Comparison of ENCODE assay signal across 8 mouse cellular contexts in the genomic region with DNA sequence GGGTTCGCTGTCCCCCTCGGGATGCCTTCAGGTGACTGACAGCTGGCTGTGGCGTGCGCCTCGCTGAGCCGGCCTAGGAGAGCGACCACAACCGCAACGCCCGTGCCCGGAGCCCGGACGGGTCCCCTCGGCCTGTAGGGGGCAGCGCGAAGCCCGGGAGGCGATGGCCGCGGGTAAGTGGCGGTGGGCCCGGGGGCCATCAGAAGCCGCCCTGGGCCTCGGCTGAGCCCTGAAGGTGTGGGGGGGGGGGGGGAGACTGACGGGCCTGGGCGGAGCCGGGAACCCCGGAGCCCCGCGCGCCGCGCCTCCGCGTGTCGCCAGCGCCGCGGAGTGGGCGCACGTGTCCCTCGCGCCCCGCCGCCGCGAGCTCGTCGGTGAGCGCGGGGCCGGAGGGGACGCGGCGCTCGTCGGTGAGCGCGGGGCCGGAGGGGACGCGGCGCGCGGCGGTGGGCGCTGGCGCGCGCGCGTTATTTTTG. TPM values are rescaled to one million over a fixed set of nuclear protein-coding genes. Genes with fewer than 3 reads are reported as not detected.
DNase-seq lines count a peak whose midpoint lies in the region; ATAC-seq lines count a peak whose summit lies in the region.

No protein-coding gene starts in this region.

- H3K27ac ChIP-seq in embryonic facial prominence, embryonic 13.5 days, result peak overlapping the region; percentile 71
- peak overlapping the region; percentile 79 for H3K27ac ChIP-seq in heart, embryonic 11.5 days (ENCODE audit: low read depth, low read length)
- peak overlapping the region; percentile 81 for H3K27ac ChIP-seq in kidney, embryonic 15.5 days
- peak overlapping the region; percentile 59; the same call in 1 of the 2 replicates for H3K27ac ChIP-seq in liver, embryonic 15.5 days (replicated peaks)

- H3K27me3 ChIP-seq in embryonic facial prominence, embryonic 13.5 days, result peaks cover 8% of the 10 kb centered on the region
- H3K27me3 ChIP-seq in heart, embryonic 11.5 days (ENCODE audit: control insufficient read depth, insufficient read depth, low read length), result no peaks in the 10 kb centered on the region
- H3K27me3 ChIP-seq in kidney, embryonic 15.5 days, result peaks cover 15% of the 10 kb centered on the region
- H3K27me3 ChIP-seq in liver, embryonic 15.5 days, result peaks cover 26% of the 10 kb centered on the region
- no peaks in the 10 kb centered on the region for H3K27me3 ChIP-seq in splenic B cell, adult 2 months (ENCODE audit: control insufficient read depth, insufficient read depth, low read length, poor library complexity, severe bottlenecking)

- H3K9me3 ChIP-seq in embryonic facial prominence, embryonic 13.5 days, result no peaks in the 10 kb centered on the region
- no peaks in the 10 kb centered on the region for H3K9me3 ChIP-seq in heart, embryonic 11.5 days (replicated peaks; ENCODE audit: control insufficient read depth, low read length)
- H3K9me3 ChIP-seq in kidney, embryonic 15.5 days (replicated peaks), result no peaks in the 10 kb centered on the region
- no peaks in the 10 kb centered on the region for H3K9me3 ChIP-seq in liver, embryonic 15.5 days (replicated peaks)

- DNase-seq in 416B (ENCODE audit: low read depth), result peak; percentile 71
- peak; percentile 84 for DNase-seq in adrenal gland, postnatal 10 days
- peak; percentile 74 to 79 for DNase-seq in natural killer cell, adult 2 months (ENCODE audit: low spot score in 2 of 2)
- peak; percentile 84 for DNase-seq in splenic B cell, adult 2 months (ENCODE audit: low read depth, low spot score)

- ATAC-seq in embryonic facial prominence, embryonic 13.5 days (ENCODE audit: insufficient number of reproducible peaks, insufficient read depth, low FRiP score, low TSS enrichment, low read depth), result peak; percentile 68
- ATAC-seq in heart, embryonic 11.5 days (replicated peaks; ENCODE audit: insufficient number of reproducible peaks, low FRiP score, low TSS enrichment), result peak; percentile 77
- ATAC-seq in kidney, embryonic 15.5 days (replicated peaks; ENCODE audit: low FRiP score), result peak; percentile 84
- peak; percentile 72 for ATAC-seq in liver, embryonic 15.5 days (ENCODE audit: insufficient read depth)

- peak overlapping the region; percentile 84 for H3K4me3 ChIP-seq in embryonic facial prominence, embryonic 13.5 days
- peak overlapping the region; percentile 87 for H3K4me3 ChIP-seq in heart, embryonic 11.5 days (ENCODE audit: low read depth, low read length)
- peak overlapping the region; percentile 88 for H3K4me3 ChIP-seq in kidney, embryonic 15.5 days (replicated peaks)
- H3K4me3 ChIP-seq in liver, embryonic 15.5 days (replicated peaks), result peak overlapping the region; percentile 76

- H3K4me2 ChIP-seq in embryonic facial prominence, embryonic 13.5 days, result peak overlapping the region; percentile 86
- H3K4me2 ChIP-seq in heart, embryonic 11.5 days, result peak overlapping the region; percentile 84
- peak overlapping the region; percentile 90 for H3K4me2 ChIP-seq in kidney, embryonic 15.5 days
- peak overlapping the region; percentile 87 for H3K4me2 ChIP-seq in liver, embryonic 15.5 days

- peaks cover 16% of the 10 kb centered on the region for H3K4me1 ChIP-seq in embryonic facial prominence, embryonic 13.5 days
- H3K4me1 ChIP-seq in heart, embryonic 11.5 days (ENCODE audit: control insufficient read depth, insufficient read depth, low read length), result peaks cover 3% of the 10 kb centered on the region; the same call in 1 of the 2 replicates
- H3K4me1 ChIP-seq in kidney, embryonic 15.5 days, result peaks cover 19% of the 10 kb centered on the region
- H3K4me1 ChIP-seq in liver, embryonic 15.5 days (replicated peaks), result peaks cover 32% of the 10 kb centered on the region

- WGBS in embryonic facial prominence, embryonic 13.5 days, result under 1% methylated on average over 55 of the region's 72 CpGs
- WGBS in heart, embryonic 11.5 days (ENCODE audit: insufficient replicate concordance), result under 1% methylated on average over 31 of the region's 72 CpGs
- WGBS in kidney, embryonic 15.5 days, result under 1% methylated on average over 31 of the region's 72 CpGs
- under 1% methylated on average over 55 of the region's 72 CpGs for whole genome bisulfite sequencing in liver, embryonic 15.5 days (ENCODE audit: insufficient replicate concordance)

- no peaks in the 10 kb centered on the region for H3K36me3 ChIP-seq in embryonic facial prominence, embryonic 13.5 days
- H3K36me3 ChIP-seq in heart, embryonic 11.5 days (ENCODE audit: control insufficient read depth, insufficient read depth, low read length), result no peaks in the 10 kb centered on the region
- no peaks in the 10 kb centered on the region for H3K36me3 ChIP-seq in kidney, embryonic 15.5 days
- no peaks in the 10 kb centered on the region for H3K36me3 ChIP-seq in liver, embryonic 15.5 days (replicated peaks)
- no peaks in the 10 kb centered on the region for H3K36me3 ChIP-seq in splenic B cell, adult 2 months (ENCODE audit: control insufficient read depth, insufficient read depth, low read length, poor library complexity, severe bottlenecking)

- H3K9ac ChIP-seq in embryonic facial prominence, embryonic 13.5 days, result peak overlapping the region; percentile 87
- H3K9ac ChIP-seq in heart, embryonic 11.5 days (ENCODE audit: low read depth, low read length), result peak overlapping the region; percentile 87
- peak overlapping the region; percentile 79 for H3K9ac ChIP-seq in kidney, embryonic 15.5 days
- H3K9ac ChIP-seq in liver, embryonic 15.5 days, result peak overlapping the region; percentile 66

RNA-seq across cellular contexts. Expression of a gene that starts 0.4 kb away (rescaled TPM):
- total RNA-seq in adrenal gland, postnatal 10 days (2021), result 10 to 100 TPM; 42.3 to 45.6 TPM
- 3.9 and 4.3 TPM in 2 replicates for polyA plus RNA-seq in embryonic facial prominence, embryonic 13.5 days (2015; fragmentation: Nextera tagmentation; extraction: Ambion mirVana)
- 4.0 and 5.2 TPM in 2 replicates for polyA plus RNA-seq in heart, embryonic 11.5 days (2014; fragmentation: Nextera tagmentation; extraction: Ambion mirVana)
- 3.5 and 3.6 TPM in 2 replicates for polyA plus RNA-seq in kidney, embryonic 15.5 days (2015; fragmentation: Nextera tagmentation; extraction: Ambion mirVana)
- 1.6 TPM in 2 replicates for polyA plus RNA-seq in liver, embryonic 15.5 days (2015; fragmentation: Nextera tagmentation; extraction: Ambion mirVana)

Comparison
In these comparisons a context has a peak if more than half of its experiments do, and no peak if none do; other contexts are left out.
1. Peak in every context shown above with its lines: DNase-seq, ATAC-seq, H3K4me3 ChIP-seq and H3K27ac ChIP-seq.